Comparison of ENCODE assay signal across 7 mouse cellular contexts in the genomic region with DNA sequence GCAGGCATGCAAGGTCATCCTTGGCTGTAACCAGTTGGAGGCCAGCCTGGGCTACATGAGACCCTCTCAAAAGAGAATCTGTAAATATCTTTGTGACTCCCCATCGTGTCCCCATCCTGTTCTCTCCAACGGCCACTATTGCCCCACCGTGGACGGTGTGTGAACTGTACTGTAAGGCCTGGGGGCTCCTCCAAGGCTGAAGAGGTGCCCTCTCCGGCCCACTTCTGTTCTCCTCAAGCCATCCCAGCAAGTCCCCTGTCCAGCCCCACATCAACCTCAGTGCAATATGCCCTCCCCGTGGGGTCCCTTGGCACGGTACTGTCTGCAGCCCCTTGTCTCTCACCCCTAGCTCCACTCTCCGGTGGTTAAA. TPM values are rescaled to one million over a fixed set of nuclear protein-coding genes. Genes with fewer than 3 reads are reported as not detected.
DNase-seq lines count a peak whose midpoint lies in the region; ATAC-seq lines count a peak whose summit lies in the region.

No protein-coding gene starts in this region.

- H3K27ac ChIP-seq in brown adipose tissue, adult 24 weeks (replicated peaks; ENCODE audit: low read depth, low read length) = peak overlapping the region; percentile 78
- H3K27ac ChIP-seq in heart, embryonic 13.5 days (replicated peaks) = peak overlapping the region; percentile 89
- peak overlapping the region; percentile 90 for H3K27ac ChIP-seq in liver, embryonic 13.5 days

- H3K9ac ChIP-seq in heart, embryonic 13.5 days = peak overlapping the region; percentile 82
- H3K9ac ChIP-seq in liver, embryonic 13.5 days = peak overlapping the region; percentile 80

- H3K27me3 ChIP-seq in megakaryocyte, embryonic 14.5 days (replicated peaks) = no peaks in the 10 kb centered on the region
- no peaks in the 10 kb centered on the region for H3K27me3 ChIP-seq in heart, embryonic 13.5 days (replicated peaks)
- H3K27me3 ChIP-seq in liver, embryonic 13.5 days = no peaks in the 10 kb centered on the region

- no peaks in the 10 kb centered on the region for H3K9me3 ChIP-seq in megakaryocyte, embryonic 14.5 days
- no peaks in the 10 kb centered on the region for H3K9me3 ChIP-seq in heart, embryonic 13.5 days
- no peaks in the 10 kb centered on the region for H3K9me3 ChIP-seq in liver, embryonic 13.5 days (replicated peaks)

- peaks cover 85% of the 10 kb centered on the region for H3K4me1 ChIP-seq in megakaryocyte, embryonic 14.5 days
- peaks cover 13% of the 10 kb centered on the region; the same call in 1 of the 2 replicates for H3K4me1 ChIP-seq in brown adipose tissue, adult 24 weeks (ENCODE audit: control insufficient read depth, insufficient read depth, insufficient read length, low read length)
- H3K4me1 ChIP-seq in heart, embryonic 13.5 days = peaks cover 52% of the 10 kb centered on the region
- peaks cover 67% of the 10 kb centered on the region for H3K4me1 ChIP-seq in liver, embryonic 13.5 days (replicated peaks)

- 32% methylated on average over 8 of the region's 8 CpGs for WGBS in heart, embryonic 13.5 days
- 39% methylated on average over 8 of the region's 8 CpGs for WGBS in liver, embryonic 13.5 days (ENCODE audit: insufficient replicate concordance)

- DNase-seq in liver, embryonic 13.5 days = no peak
- DNase-seq in urinary bladder, postnatal 36 days (ENCODE audit: low spot score in 2 of 2) = no peak

- peaks cover 72% of the 10 kb centered on the region for H3K36me3 ChIP-seq in megakaryocyte, embryonic 14.5 days (replicated peaks; ENCODE audit: low read length)
- H3K36me3 ChIP-seq in heart, embryonic 13.5 days = peaks cover 58% of the 10 kb centered on the region
- H3K36me3 ChIP-seq in liver, embryonic 13.5 days = peaks cover 59% of the 10 kb centered on the region

- H3K4me3 ChIP-seq in megakaryocyte, embryonic 14.5 days (replicated peaks) = peak overlapping the region; percentile 98
- peak overlapping the region; percentile 60 for H3K4me3 ChIP-seq in brown adipose tissue, adult 24 weeks (ENCODE audit: insufficient read depth, low read depth, low read length)
- H3K4me3 ChIP-seq in heart, embryonic 13.5 days = peak overlapping the region; percentile 99
- H3K4me3 ChIP-seq in liver, embryonic 13.5 days (replicated peaks) = peak overlapping the region; percentile 99

- peak overlapping the region; percentile 94 for H3K4me2 ChIP-seq in heart, embryonic 13.5 days
- peak overlapping the region; percentile 95 for H3K4me2 ChIP-seq in liver, embryonic 13.5 days

- no peak for ATAC-seq in megakaryocyte, adult 5-6 weeks (ENCODE audit: poor library complexity, severe bottlenecking)
- no peak for ATAC-seq in heart, embryonic 13.5 days (ENCODE audit: extremely low read depth, insufficient number of reproducible peaks, low FRiP score, low TSS enrichment)
- ATAC-seq in liver, embryonic 13.5 days (ENCODE audit: low read depth) = no peak
- ATAC-seq in megakaryocyte-erythroid progenitor cell, adult 5-6 weeks (replicated peaks; ENCODE audit: low FRiP score, low TSS enrichment, poor library complexity, severe bottlenecking) = no peak

RNA-seq across cellular contexts. Expression of gene Cactin, which starts 1.6 kb away (rescaled TPM):
- 76.5 and 78.5 TPM in 2 replicates for polyA plus RNA-seq in megakaryocyte, embryonic 14.5 days (2012; ENCODE audit: insufficient read depth, low replicate concordance)
- total RNA-seq in megakaryocyte, adult 5-6 weeks (2015) = 4.5 and 7.4 TPM in 2 replicates
- total RNA-seq in megakaryocyte, adult 5-6 weeks (2017) = 16.2 and 20.6 TPM in 2 replicates
- 8.4 and 9.6 TPM in 2 replicates for polyA plus RNA-seq in brown adipose tissue, adult 24 weeks (2012; ENCODE audit: insufficient read depth, insufficient read length, missing spikeins)
- 25.6 and 28.2 TPM in 2 replicates for polyA plus RNA-seq in heart, embryonic 13.5 days (2015; fragmentation: Nextera tagmentation; extraction: Ambion mirVana)
- polyA plus RNA-seq in liver, embryonic 13.5 days (2015; fragmentation: Nextera tagmentation; extraction: Ambion mirVana) = 29.5 and 33.0 TPM in 2 replicates
- total RNA-seq in megakaryocyte-erythroid progenitor cell, adult 5-6 weeks (2014; fragmentation: Nextera tagmentation) = 26.4 and 46.2 TPM in 2 replicates
- 30.4 and 33.4 TPM in 2 replicates for total RNA-seq in megakaryocyte-erythroid progenitor cell, adult 5-6 weeks (2017)

RNA-seq across cellular contexts. Expression of gene Tbxa2r, which starts 9.2 kb away (rescaled TPM):
- polyA plus RNA-seq in megakaryocyte, embryonic 14.5 days (2012; ENCODE audit: insufficient read depth, low replicate concordance) = 87.5 and 153 TPM in 2 replicates
- total RNA-seq in megakaryocyte, adult 5-6 weeks (2015) = 0.34 and 0.85 TPM in 2 replicates
- total RNA-seq in megakaryocyte, adult 5-6 weeks (2017) = 0.07 and 0.28 TPM in 2 replicates
- polyA plus RNA-seq in brown adipose tissue, adult 24 weeks (2012; ENCODE audit: insufficient read depth, insufficient read length, missing spikeins) = not detected in 2 replicates
- polyA plus RNA-seq in heart, embryonic 13.5 days (2015; fragmentation: Nextera tagmentation; extraction: Ambion mirVana) = 13.6 and 14.7 TPM in 2 replicates
- polyA plus RNA-seq in liver, embryonic 13.5 days (2015; fragmentation: Nextera tagmentation; extraction: Ambion mirVana) = 5.2 and 5.3 TPM in 2 replicates
- 0.66 and 2.3 TPM in 2 replicates for total RNA-seq in megakaryocyte-erythroid progenitor cell, adult 5-6 weeks (2014; fragmentation: Nextera tagmentation)
- total RNA-seq in megakaryocyte-erythroid progenitor cell, adult 5-6 weeks (2017) = 0.52 TPM in 1 of 2 replicates, not detected in the other

RNA-seq across cellular contexts. Expression of gene Gipc3, which starts 23.8 kb away (rescaled TPM):
- polyA plus RNA-seq in megakaryocyte, embryonic 14.5 days (2012; ENCODE audit: insufficient read depth, low replicate concordance) = 2.9 and 11.0 TPM in 2 replicates
- total RNA-seq in megakaryocyte, adult 5-6 weeks (2015) = not detected in 2 replicates
- not detected in 2 replicates for total RNA-seq in megakaryocyte, adult 5-6 weeks (2017)
- polyA plus RNA-seq in brown adipose tissue, adult 24 weeks (2012; ENCODE audit: insufficient read depth, insufficient read length, missing spikeins) = 1.0 TPM in 1 of 2 replicates, not detected in the other
- polyA plus RNA-seq in heart, embryonic 13.5 days (2015; fragmentation: Nextera tagmentation; extraction: Ambion mirVana) = 0.06 TPM in 1 of 2 replicates, not detected in the other
- not detected in 2 replicates for polyA plus RNA-seq in liver, embryonic 13.5 days (2015; fragmentation: Nextera tagmentation; extraction: Ambion mirVana)
- not detected in 2 replicates for total RNA-seq in megakaryocyte-erythroid progenitor cell, adult 5-6 weeks (2014; fragmentation: Nextera tagmentation)
- total RNA-seq in megakaryocyte-erythroid progenitor cell, adult 5-6 weeks (2017) = not detected in 2 replicates

RNA-seq across cellular contexts. Expression of gene Pip5k1c, which starts 26.6 kb away (rescaled TPM):
- 124 and 136 TPM in 2 replicates for polyA plus RNA-seq in megakaryocyte, embryonic 14.5 days (2012; ENCODE audit: insufficient read depth, low replicate concordance)
- 28.0 and 31.7 TPM in 2 replicates for total RNA-seq in megakaryocyte, adult 5-6 weeks (2015)
- 40.4 and 46.1 TPM in 2 replicates for total RNA-seq in megakaryocyte, adult 5-6 weeks (2017)
- polyA plus RNA-seq in brown adipose tissue, adult 24 weeks (2012; ENCODE audit: insufficient read depth, insufficient read length, missing spikeins) = 10.6 and 12.4 TPM in 2 replicates
- 31.0 and 32.0 TPM in 2 replicates for polyA plus RNA-seq in heart, embryonic 13.5 days (2015; fragmentation: Nextera tagmentation; extraction: Ambion mirVana)
- 13.2 and 16.7 TPM in 2 replicates for polyA plus RNA-seq in liver, embryonic 13.5 days (2015; fragmentation: Nextera tagmentation; extraction: Ambion mirVana)
- total RNA-seq in megakaryocyte-erythroid progenitor cell, adult 5-6 weeks (2014; fragmentation: Nextera tagmentation) = 40.4 and 51.0 TPM in 2 replicates
- total RNA-seq in megakaryocyte-erythroid progenitor cell, adult 5-6 weeks (2017) = 17.3 and 26.2 TPM in 2 replicates

RNA-seq across cellular contexts. Expression of gene Tjp3, which starts 27.9 kb away (rescaled TPM):
- 4.6 and 5.5 TPM in 2 replicates for polyA plus RNA-seq in megakaryocyte, embryonic 14.5 days (2012; ENCODE audit: insufficient read depth, low replicate concordance)
- 3.4 and 3.7 TPM in 2 replicates for total RNA-seq in megakaryocyte, adult 5-6 weeks (2015)
- 5.0 and 6.5 TPM in 2 replicates for total RNA-seq in megakaryocyte, adult 5-6 weeks (2017)
- polyA plus RNA-seq in brown adipose tissue, adult 24 weeks (2012; ENCODE audit: insufficient read depth, insufficient read length, missing spikeins) = 1.6 TPM in 1 of 2 replicates, not detected in the other
- polyA plus RNA-seq in heart, embryonic 13.5 days (2015; fragmentation: Nextera tagmentation; extraction: Ambion mirVana) = 2.2 and 2.4 TPM in 2 replicates
- polyA plus RNA-seq in liver, embryonic 13.5 days (2015; fragmentation: Nextera tagmentation; extraction: Ambion mirVana) = 0.35 and 0.43 TPM in 2 replicates
- 0.81 and 7.3 TPM in 2 replicates for total RNA-seq in megakaryocyte-erythroid progenitor cell, adult 5-6 weeks (2014; fragmentation: Nextera tagmentation)
- 1.3 and 2.5 TPM in 2 replicates for total RNA-seq in megakaryocyte-erythroid progenitor cell, adult 5-6 weeks (2017)
